Mouse (Mus musculus) forebrain, embryonic 16.5 days (tissue): ENCODE data around the gene Tmem269. TPM values are rescaled to one million over a fixed set of nuclear protein-coding genes. Genes with fewer than 3 reads are reported as not detected.

ENCODE experiments used
- ATAC-seq: fragments of 200-750 bp; cut with Nextera tagmentation; 2 replicates; pipeline ENCODE4 v1.8.0; 2017; ENCODE audit warnings: mild to moderate bottlenecking, moderate library complexity
- H3K27ac ChIP-seq: fragments of 300-500 bp; sonication (generic); 2 replicates; pipeline ENCODE4 v1.5.1; 2014; ENCODE audit warnings: low read length, control low read depth
- H3K27me3 ChIP-seq: fragments of 300-500 bp; sonication (generic); replicated peaks from 2 replicates; pipeline ENCODE4 v1.6.1; 2014; ENCODE audit warnings: low read length; ENCODE audit not compliant: control insufficient read depth, insufficient read depth
- H3K36me3 ChIP-seq: fragments of 300-500 bp; sonication (generic); 2 replicates; pipeline ENCODE4 v1.6.1; 2014; ENCODE audit not compliant: control insufficient read depth, insufficient read depth
- H3K4me1 ChIP-seq: fragments of 300-500 bp; sonication (generic); replicated peaks from 2 replicates; pipeline ENCODE4 v1.6.1; 2014; ENCODE audit warnings: low read length; ENCODE audit not compliant: control insufficient read depth, insufficient read depth
- H3K4me2 ChIP-seq: fragments of 300-500 bp; sonication (generic); 2 replicates; pipeline ENCODE4 v1.6.1; 2014; ENCODE audit warnings: mild to moderate bottlenecking, low read length, control low read depth
- H3K4me3 ChIP-seq: fragments of 300-500 bp; sonication (generic); replicated peaks from 2 replicates; pipeline ENCODE4 v1.5.1; 2014; ENCODE audit warnings: mild to moderate bottlenecking, low read length, control low read depth
- H3K9ac ChIP-seq: fragments of 300-500 bp; sonication (generic); replicated peaks from 2 replicates; pipeline ENCODE4 v1.6.1; 2014; ENCODE audit warnings: low read depth, low read length, control low read depth
- H3K9me3 ChIP-seq: fragments of 300-500 bp; sonication (generic); 2 replicates; pipeline ENCODE4 v1.6.1; 2016; ENCODE audit warnings: low read length; ENCODE audit not compliant: control insufficient read depth
- WGBS: fragments of 180-500 bp; shearing (Covaris S2); extraction: QIAGEN DNeasy Blood & Tissue Kit; methylation state at CpG from one replicate; pipeline ENCODE4 v1.1.7; 2014; 5-methylcytosine and 5-hydroxymethylcytosine counted together
- polyA plus RNA-seq: library from polyadenylated mRNA; unstranded; fragments of >200 nt; fragmentation: Nextera tagmentation; extraction: Ambion mirVana; gene quantifications from 2 replicates; pipeline ENCODE4 v1.2.1, GENCODE M21; 2015

Gene Tmem269
- polyA plus RNA-seq, 1 experiment from 2014 or later, result 0.49 TPM

DNA sequence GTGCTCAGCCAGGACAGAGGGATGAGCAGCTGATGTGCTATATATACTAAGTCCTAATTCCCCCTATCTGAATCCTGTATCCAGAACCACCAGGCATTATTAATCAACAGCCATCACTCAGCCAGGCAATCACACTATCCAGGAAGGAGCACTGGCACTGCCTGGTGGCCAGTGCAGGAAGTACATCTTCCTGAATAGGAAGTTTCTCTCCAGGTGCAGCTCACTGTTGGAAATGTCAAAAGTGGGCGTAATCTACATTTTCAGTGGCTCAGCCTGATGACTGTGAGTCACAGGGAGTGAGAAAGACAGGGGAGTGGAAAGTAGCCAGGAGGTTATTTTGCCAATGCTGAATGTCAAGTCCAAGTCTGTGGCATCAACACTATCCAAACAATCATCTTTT lies 5.7 kb upstream of the Tmem269 start:
- Histone ChIP-seq H3K36me3 (peaks cover 25% of the 10 kb centered on the region), H3K27me3 (no peaks in the 10 kb centered on the region), H3K9ac (no peak overlapping the region), H3K4me3 (no peak overlapping the region), H3K27ac (no peak overlapping the region), H3K4me2 (no peak overlapping the region), H3K4me1 (no peaks in the 10 kb centered on the region), H3K9me3 (no peaks in the 10 kb centered on the region)
- WGBS, result 86% methylated on average over 1 of the region's 1 CpGs
- no peak for ATAC-seq

- ATAC-seq, result peak; percentile 43; the same call in 1 of the 2 replicates
- Histone ChIP-seq H3K4me2 (no peak overlapping the region), H3K27ac (no peak overlapping the region), H3K4me3 (no peak overlapping the region), H3K27me3 (no peaks in the 10 kb centered on the region), H3K4me1 (no peaks in the 10 kb centered on the region), H3K9ac (no peak overlapping the region), H3K9me3 (no peaks in the 10 kb centered on the region), H3K36me3 (no peaks in the 10 kb centered on the region)
- 74% methylated on average over 8 of the region's 8 CpGs for WGBS
Measured at GRCm38 (mm10) chr4:119216667-119217066, 1.4 kb downstream of the Tmem269 start.

GRCm38 (mm10) chr4:119204672-119205071 lies 13.3 kb downstream of the Tmem269 start:
- H3K27ac ChIP-seq, result no peak overlapping the region
- H3K27me3 ChIP-seq, result no peaks in the 10 kb centered on the region
- WGBS, result 16% methylated on average over 8 of the region's 8 CpGs
- no peaks in the 10 kb centered on the region for H3K4me1 ChIP-seq
- H3K4me2 ChIP-seq, result no peak overlapping the region
- no peak overlapping the region for H3K4me3 ChIP-seq
- no peak overlapping the region for H3K9ac ChIP-seq
- H3K9me3 ChIP-seq, result no peaks in the 10 kb centered on the region
- 0 out of 2 replicates have a peak, but pooled peaks cover 3% of the 10 kb centered on the region for H3K36me3 ChIP-seq
- ATAC-seq, result peak; percentile 74

GRCm38 (mm10) chr4:119198105-119198504 lies 19.9 kb downstream of the Tmem269 start:
- Histone ChIP-seq H3K27me3 (no peaks in the 10 kb centered on the region), H3K27ac (no peak overlapping the region), H3K4me3 (no peak overlapping the region), H3K4me1 (peaks cover 20% of the 10 kb centered on the region), H3K4me2 (no peak overlapping the region), H3K9me3 (no peaks in the 10 kb centered on the region), H3K9ac (no peak overlapping the region), H3K36me3 (0 out of 2 replicates have a peak, but pooled peaks cover 3% of the 10 kb centered on the region)
- no peak for ATAC-seq
- WGBS, result 89% methylated on average over 6 of the region's 6 CpGs

DNA sequence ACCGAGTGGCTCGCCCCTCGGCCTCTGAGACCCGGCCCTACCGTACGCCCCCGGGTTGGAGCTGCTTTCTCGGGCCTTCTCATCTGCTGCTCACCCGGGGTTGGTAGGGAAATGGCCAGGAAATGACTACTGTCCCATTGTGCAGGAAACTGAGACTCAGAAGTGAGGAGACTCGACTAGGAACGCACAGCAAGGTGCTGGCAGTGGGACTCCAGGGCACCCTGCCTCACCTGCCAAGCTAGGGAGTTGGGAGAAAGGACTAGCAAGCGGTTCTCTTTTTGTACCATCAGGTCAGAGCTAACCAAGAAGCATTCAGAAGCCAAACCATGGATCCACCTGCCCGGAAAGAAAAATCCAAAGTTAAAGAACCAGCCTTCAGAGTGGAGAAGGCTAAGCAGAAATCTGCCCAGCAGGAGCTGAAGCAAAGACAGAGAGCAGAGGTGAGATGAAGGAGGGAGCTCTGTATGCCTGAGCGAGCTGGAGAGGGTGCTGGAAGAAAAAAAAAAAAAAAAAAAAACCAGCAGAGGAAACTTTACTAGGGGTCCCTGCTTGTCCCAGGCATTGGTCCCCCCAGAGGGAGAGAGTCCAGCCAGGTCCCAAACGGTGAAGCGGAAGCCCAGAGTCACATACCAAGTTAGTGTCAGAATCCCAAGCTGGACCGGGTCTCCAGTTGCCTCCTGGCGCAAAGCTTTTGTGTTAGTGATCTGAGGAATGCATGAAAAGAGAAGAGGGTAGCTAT lies 22.3 kb downstream of the Tmem269 start:
- ATAC-seq, result 0 out of 2 replicates have a peak, but pooled peaks have one; percentile 9
- no peaks in the 10 kb centered on the region for H3K27me3 ChIP-seq

DNA sequence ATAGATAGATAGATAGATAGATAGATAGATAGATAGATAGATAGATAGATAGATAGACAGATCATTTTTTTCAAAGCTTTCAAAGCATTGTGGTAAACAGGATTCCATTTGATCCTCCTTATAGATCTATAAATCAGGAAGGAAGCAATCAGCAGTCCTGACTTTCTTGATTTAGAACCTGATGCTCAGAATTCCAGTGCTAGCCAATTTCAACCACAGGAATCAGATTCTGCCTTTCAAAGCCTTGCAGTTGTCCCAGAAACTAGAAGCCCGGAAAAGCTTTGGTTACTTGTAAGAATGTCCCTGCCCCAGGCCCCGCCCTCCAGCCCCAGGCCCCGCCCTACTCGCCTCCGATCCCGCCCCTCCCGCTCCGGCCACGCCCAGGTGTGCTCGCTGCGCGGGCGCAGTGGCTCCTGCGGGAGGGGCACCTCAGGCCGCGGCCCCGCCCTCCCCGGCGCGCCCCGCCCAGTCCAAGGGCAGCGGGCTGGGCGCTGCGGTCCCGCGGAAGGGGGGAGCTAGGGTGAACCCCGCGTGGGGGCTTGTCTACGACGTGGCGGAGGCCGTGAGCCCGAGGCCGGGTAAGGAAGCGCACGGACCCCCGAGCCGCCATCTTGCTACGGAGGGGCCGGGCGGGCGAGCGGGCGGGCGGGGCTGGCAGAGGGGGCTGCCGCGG lies 23.0 kb downstream of the Tmem269 start, which contains the start of gene Svbp:
Gene Svbp (plus strand): TSS at position 398 of the 673 bp plus-strand sequence.
- no peaks in the 10 kb centered on the region for H3K9me3 ChIP-seq
- H3K36me3 ChIP-seq, result no peaks in the 10 kb centered on the region
- H3K4me1 ChIP-seq, result peaks cover 20% of the 10 kb centered on the region
- H3K4me3 ChIP-seq, result peak within 1 kb of the TSS; percentile 87
- H3K27ac ChIP-seq, result peak within 1 kb of the TSS; percentile 69
- H3K4me2 ChIP-seq, result peak within 1 kb of the TSS; percentile 59
- H3K9ac ChIP-seq, result peak within 1 kb of the TSS; percentile 83
- ATAC-seq, result peak; percentile 88
- H3K27me3 ChIP-seq, result no peaks in the 10 kb centered on the region
- under 1% methylated on average over 32 of the region's 47 CpGs for WGBS

More for the DNA sequence above, 22.3 kb downstream of the Tmem269 start:
- Histone ChIP-seq H3K9me3 (no peaks in the 10 kb centered on the region), H3K27ac (peak overlapping the region; percentile 69), H3K4me1 (peaks cover 20% of the 10 kb centered on the region), H3K9ac (peak overlapping the region; percentile 83), H3K36me3 (no peaks in the 10 kb centered on the region), H3K4me3 (peak overlapping the region; percentile 87), H3K4me2 (peak overlapping the region; percentile 59)
- 7% methylated on average over 18 of the region's 18 CpGs for WGBS

DNA sequence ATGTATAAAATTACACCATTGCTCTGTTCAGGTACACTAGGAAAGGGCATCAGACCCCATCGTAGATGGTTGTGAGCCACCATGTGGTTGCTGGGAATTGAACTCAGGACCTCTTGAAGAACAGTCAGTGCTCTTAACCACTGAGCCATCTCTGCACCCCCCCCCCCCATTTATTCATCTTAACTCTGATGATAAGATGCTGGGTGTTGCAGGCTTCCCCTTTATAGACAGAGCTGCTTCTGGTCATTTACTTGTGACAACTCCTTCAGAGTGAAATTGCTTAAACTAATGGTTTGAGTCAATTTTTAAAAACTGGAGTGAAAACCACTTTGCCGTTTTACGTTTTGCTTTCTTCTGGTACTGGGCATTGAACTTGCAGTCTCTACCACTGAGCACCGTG lies 25.3 kb downstream of the Tmem269 start:
- no peak overlapping the region for H3K4me3 ChIP-seq
- H3K4me1 ChIP-seq, result peaks cover 15% of the 10 kb centered on the region
- H3K36me3 ChIP-seq, result no peaks in the 10 kb centered on the region
- H3K27ac ChIP-seq, result no peak overlapping the region
- ATAC-seq, result no peak
- no peaks in the 10 kb centered on the region for H3K9me3 ChIP-seq
- no peak overlapping the region for H3K9ac ChIP-seq
- no peak overlapping the region for H3K4me2 ChIP-seq
- no peaks in the 10 kb centered on the region for H3K27me3 ChIP-seq
- 90% methylated on average over 4 of the region's 4 CpGs for WGBS

GRCm38 (mm10) chr4:119191273-119191672 lies 26.7 kb downstream of the Tmem269 start:
- no peak overlapping the region for H3K9ac ChIP-seq
- H3K4me1 ChIP-seq, result peaks cover 3% of the 10 kb centered on the region
- H3K36me3 ChIP-seq, result no peaks in the 10 kb centered on the region
- WGBS, result 73% methylated on average over 3 of the region's 3 CpGs
- no peaks in the 10 kb centered on the region for H3K27me3 ChIP-seq
- no peak for ATAC-seq
- no peak overlapping the region for H3K27ac ChIP-seq
- H3K9me3 ChIP-seq, result no peaks in the 10 kb centered on the region
- no peak overlapping the region for H3K4me2 ChIP-seq
- H3K4me3 ChIP-seq, result no peak overlapping the region

GRCm38 (mm10) chr4:119190618-119191017 lies 27.4 kb downstream of the Tmem269 start:
- Histone ChIP-seq H3K9me3 (no peaks in the 10 kb centered on the region), H3K4me2 (no peak overlapping the region), H3K36me3 (no peaks in the 10 kb centered on the region), H3K27ac (no peak overlapping the region), H3K9ac (no peak overlapping the region), H3K27me3 (no peaks in the 10 kb centered on the region), H3K4me1 (no peaks in the 10 kb centered on the region), H3K4me3 (no peak overlapping the region)
- WGBS, result 86% methylated on average over 8 of the region's 8 CpGs
- no peak for ATAC-seq
